Mouse (Mus musculus) CD4-positive, CD25-positive, alpha-beta regulatory T cell, adult 4 months (primary cell): ENCODE data around the gene Hoxa9. TPM values are rescaled to one million over a fixed set of nuclear protein-coding genes. Genes with fewer than 3 reads are reported as not detected.
A peak's percentile ranks its signal among the peaks of the same experiment; 100 is the strongest.

Experiments used
- ATAC-seq: one replicate; pipeline ENCODE4 v1.8.0; 2017
- polyA plus RNA-seq, 2 experiments: library from polyadenylated mRNA; unstranded; fragments of 100-300 nt; shearing (Covaris generic); gene quantifications; one replicate each; pipeline ENCODE4 v1.2.1; 2017

Gene Hoxa9
- polyA plus RNA-seq, 2 experiments from 2014 or later = 0.17 TPM; not detected in 1

DNA sequence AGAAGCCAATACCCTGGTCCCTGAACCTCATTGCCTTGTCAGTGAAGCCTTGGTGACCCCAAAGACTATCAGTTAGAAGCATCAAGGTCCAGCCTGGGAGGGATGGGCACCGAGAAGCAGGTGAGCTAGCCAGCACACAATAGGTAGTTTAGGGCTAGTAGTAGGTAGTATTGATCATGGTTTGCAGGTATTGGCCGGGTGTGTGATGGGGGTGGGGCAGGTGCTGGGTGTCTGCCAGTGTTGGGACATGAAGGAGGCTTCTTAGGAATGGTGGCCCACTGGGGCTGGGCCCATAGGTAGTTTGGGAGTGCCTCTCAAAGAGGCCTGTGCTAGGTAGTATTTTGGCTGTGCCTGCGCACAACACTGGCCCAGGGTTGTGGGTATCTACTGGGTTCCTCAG, 15.8 kb downstream of the Hoxa9 start:
- ATAC-seq = no peak

DNA sequence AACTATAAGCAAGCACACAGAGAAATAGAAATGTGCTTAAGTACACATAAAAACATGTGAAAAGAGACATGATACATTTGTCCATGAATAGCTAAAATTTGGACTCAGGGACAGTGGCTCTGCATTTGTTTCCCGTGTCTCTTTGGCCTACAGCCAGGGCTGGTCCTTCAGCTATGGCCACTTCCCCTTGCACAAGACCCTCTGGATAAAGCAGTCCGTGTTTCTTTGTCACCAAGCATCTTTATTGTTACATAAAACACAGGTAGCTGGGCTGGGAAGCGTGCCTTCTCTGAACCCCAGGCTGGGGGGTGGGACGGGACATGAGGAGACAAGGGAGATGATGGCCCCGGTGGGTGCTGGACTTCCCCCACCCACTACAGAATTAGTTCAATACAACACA, 16.6 kb downstream of the Hoxa9 start:
- ATAC-seq = no peak

DNA sequence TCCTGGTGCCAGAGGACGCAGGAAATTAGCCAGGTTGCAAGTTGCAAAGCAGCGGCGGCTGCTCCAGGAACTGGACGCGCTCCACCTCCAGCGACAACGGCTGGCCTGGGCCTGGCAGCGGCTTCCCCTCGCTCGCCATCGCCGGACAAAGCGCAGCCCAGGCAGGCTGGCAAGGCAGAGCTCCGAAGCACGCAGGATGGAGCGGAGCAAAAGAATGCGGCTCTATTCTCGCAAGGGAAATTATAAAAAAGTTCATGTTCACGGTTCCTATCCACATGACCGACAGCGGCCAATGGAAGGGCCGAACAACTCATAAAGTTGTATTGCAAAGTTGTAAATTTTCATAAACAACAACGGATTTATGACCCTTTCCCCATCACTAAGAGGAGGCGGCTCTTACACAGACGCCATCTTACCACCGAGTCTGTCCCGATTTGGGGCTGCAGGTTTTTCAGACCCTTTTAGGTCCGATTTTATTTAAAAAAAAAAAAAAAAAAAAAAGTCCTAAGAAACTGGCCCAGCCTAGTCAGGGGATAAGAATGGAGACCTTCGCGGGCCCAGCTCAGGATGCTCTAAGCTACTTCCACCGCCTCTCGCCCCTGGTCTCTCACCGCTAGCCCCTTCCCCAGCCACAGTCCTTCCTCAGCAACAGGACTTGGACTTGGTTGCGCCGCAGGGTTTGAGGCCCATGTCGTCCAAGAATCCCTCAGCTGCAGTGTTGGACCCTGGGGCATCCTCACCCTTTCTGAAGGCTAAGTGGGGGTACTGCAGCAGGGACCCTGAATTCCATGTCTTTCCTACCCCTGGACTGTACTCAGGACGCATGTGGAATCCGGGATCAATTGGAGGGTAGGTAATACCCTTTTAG, 17.5 kb downstream of the Hoxa9 start, which contains the start of the genes Hoxa3 and Gm28308:
Gene Hoxa3 (minus strand): TSS at position 218 of the 868 bp plus-strand sequence.
Gene Gm28308 (minus strand): TSS at position 221 of the 868 bp plus-strand sequence.
- ATAC-seq = peak; percentile 28

DNA sequence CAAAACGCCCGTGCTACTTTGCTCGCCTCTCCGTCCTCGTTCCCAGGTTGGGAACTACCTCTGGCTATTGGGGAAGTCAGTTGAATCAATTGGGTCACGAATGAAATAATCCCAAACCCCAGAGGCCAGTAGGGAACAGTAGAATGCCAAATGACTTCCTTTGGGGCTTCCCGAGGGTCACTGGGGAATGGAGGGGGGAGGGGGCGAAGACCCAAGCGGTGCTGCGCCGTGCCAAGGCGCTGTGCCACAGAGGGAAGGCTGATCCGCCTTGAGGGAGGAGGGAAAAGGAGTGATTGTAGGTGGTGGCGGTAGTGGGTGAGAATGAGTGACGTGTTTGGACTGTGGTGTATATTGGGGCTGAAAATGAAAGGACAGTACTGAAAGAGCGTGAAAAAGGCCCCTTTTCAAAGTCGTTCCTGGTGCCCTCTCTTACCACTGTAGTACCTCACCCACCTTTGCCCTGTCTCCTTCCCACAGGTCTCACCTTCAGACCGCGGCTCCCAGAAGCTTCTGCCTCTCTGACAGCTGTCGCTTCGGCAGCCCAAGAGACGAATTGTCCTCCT, 18.3 kb downstream of the Hoxa9 start:
- peak; percentile 14 for ATAC-seq

DNA sequence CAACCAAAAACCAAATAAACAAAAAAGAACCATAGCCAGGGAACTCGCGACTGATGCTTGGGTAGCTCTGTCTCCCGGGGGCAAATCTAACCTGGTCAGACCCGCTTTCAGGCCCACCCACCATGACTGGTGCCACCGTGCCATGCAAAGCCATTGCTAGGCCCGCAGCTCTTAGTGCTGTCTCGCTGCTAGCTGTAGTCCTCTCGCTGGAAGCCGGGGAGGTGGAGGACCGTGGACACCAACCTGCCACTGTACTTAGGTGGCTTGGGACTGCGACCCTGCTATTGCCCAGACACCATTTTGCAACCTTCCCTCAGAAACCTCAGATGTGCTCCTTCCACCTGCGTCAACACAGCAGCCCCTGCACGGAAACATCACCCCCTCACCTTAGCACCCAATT, 18.9 kb downstream of the Hoxa9 start:
- ATAC-seq = peak; percentile 31

DNA sequence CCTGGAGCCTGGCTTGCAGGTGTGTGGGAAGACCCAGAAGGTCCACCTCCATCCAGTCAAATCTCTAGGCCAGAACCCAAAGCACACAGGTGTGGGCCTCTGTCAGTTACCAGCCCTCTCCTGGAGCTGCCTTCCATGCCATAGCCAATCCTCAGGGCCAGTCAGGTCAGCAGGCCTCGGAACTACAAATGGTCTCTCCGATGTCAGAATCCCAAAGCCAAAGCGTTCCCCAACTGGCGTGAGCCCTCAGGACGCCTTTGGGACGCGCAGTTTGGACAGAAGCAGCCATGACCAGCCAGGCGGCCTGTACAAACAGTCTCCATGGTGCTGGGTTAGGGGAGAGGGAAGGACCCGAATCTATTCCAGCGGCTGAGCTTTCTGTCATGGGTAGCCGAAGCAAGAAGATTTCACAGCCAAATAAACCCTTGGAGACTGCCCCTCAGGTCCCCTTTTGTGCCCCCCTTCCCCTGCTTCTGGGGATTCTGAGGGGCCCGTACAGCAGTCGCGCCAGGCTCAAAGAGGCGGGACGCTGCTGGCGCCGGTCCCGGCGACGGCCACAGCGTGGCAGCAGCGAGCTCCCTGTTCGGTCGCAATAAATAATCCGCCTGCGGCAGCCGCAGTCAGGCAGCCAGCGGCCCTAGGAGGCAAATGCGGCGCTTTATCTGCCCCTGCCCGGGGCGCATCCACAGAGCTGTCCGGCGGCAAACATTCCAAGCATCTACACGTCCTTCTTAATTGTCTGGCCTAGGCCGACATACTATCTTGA, 19.5 kb downstream of the Hoxa9 start:
- peak; percentile 84 for ATAC-seq

DNA sequence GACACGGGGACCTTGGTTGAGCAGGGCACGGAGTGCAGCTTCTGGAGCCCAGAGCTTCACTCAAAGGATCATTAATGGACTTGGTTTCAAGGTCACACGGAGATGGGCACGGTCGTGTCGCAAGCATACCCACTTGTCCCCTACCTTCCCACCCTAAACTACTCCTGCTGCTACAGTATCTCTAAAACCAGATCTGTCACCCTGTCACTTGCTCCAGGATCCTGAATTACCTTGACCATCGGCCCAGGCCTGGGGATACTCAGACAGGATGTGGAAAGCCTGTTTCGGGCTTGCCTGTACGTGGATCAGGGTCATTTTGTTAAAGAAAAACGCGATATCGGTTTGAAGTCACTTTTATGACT, 21.2 kb downstream of the Hoxa9 start:
- ATAC-seq = no peak

- no peak for ATAC-seq
These were observed 21.8 kb downstream of the Hoxa9 start for GRCm38 (mm10) chr6:52208868-52209684.

GRCm38 (mm10) chr6:52208072-52208867, 22.6 kb downstream of the Hoxa9 start, which contains the start of gene Hoxa6:
Gene Hoxa6 (minus strand): TSS chr6:52208722.
- no peak for ATAC-seq

GRCm38 (mm10) chr6:52207684-52207976, 23.3 kb downstream of the Hoxa9 start:
- ATAC-seq = no peak

- no peak for ATAC-seq
These were observed 23.8 kb downstream of the Hoxa9 start for GRCm38 (mm10) chr6:52206882-52207683.

- no peak for ATAC-seq
These were observed 25.0 kb downstream of the Hoxa9 start for GRCm38 (mm10) chr6:52205638-52206621.

- ATAC-seq = no peak
These were observed 25.7 kb downstream of the Hoxa9 start for GRCm38 (mm10) chr6:52205221-52205620.

GRCm38 (mm10) chr6:52204050-52204752, 26.7 kb downstream of the Hoxa9 start, which contains the start of gene Hoxa5:
Gene Hoxa5 (minus strand): TSS chr6:52204587.
- ATAC-seq = no peak

DNA sequence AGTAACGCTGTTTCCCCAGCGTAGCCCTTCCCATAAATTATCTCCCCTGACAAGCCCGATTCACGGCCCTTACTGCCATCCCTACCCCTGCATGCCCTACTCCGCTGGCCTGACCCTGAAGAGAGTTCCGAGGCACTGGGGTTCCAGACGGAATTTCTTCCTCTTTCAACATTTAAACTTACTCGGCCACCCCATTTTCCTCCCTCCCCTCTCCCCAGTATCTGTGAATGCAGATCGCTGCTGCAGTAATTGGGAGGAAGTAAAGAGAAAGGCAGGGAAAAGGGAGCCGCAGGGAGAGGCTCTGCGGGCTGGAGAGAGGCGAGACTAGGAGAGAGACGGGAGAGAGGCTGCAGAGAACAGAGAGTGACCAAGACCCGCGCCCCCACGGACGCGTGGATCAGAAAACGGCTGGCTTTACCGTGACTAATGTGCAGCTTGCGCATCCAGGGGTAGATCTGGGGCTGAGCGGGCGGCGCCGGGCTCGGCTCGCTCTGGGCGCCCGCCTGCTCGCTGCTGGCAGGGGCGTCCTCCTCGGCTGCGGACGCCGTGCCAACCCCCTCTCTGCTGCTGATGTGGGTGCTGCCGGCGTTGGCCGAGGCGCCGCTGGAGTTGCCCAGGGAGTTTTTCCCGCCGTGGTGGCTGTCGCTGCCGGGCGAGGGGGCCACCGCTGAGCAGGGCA, 27.4 kb downstream of the Hoxa9 start:
- no peak for ATAC-seq

DNA sequence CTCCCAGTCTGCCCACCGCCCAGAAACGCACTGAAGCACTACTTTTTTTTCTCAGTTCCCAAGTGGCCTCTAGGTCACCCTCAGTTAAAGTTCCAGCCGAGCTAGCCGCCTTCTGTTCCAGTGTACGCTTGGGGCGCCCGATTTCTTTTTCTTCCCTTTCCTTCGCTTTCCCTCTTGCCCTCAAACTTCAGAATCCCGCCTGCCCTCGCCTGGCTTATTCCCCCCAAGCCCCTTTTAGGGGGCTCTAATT, 27.8 kb downstream of the Hoxa9 start:
- no peak for ATAC-seq

GRCm38 (mm10) chr6:52202362-52203120, 28.3 kb downstream of the Hoxa9 start:
- no peak for ATAC-seq

GRCm38 (mm10) chr6:52201269-52201668, 29.6 kb downstream of the Hoxa9 start:
- no peak for ATAC-seq
